Mouse (Mus musculus) testis, adult 2 months (tissue): ENCODE data around the gene Tmem245. TPM values are rescaled to one million over a fixed set of nuclear protein-coding genes. Genes with fewer than 3 reads are reported as not detected.

Experiments used
- H3K27ac ChIP-seq: fragments of 200-500 bp; 2 replicates; pipeline ENCODE4 v1.5.1; 2012; ENCODE audit warnings: low read depth, low read length; ENCODE audit not compliant: control insufficient read depth, insufficient read depth
- H3K27me3 ChIP-seq: fragments of 200-500 bp; 2 replicates; pipeline ENCODE4 v1.6.1; 2012; ENCODE audit warnings: mild to moderate bottlenecking, low read length, moderate library complexity; ENCODE audit not compliant: control insufficient read depth, insufficient read depth
- H3K36me3 ChIP-seq: fragments of 200-500 bp; 2 replicates; pipeline ENCODE4 v1.6.1; 2012; ENCODE audit warnings: mild to moderate bottlenecking, low read length; ENCODE audit not compliant: control insufficient read depth, insufficient read depth
- H3K4me1 ChIP-seq: fragments of 200-500 bp; 2 replicates; pipeline ENCODE4 v1.6.1; 2012; ENCODE audit warnings: low read length; ENCODE audit not compliant: control insufficient read depth, insufficient read depth
- H3K4me3 ChIP-seq: fragments of 200-500 bp; 2 replicates; pipeline ENCODE4 v1.5.1; 2012; ENCODE audit warnings: low read depth, mild to moderate bottlenecking, low read length, moderate library complexity, mixed read lengths; ENCODE audit not compliant: control insufficient read depth
- CTCF ChIP-seq: fragments of 200-500 bp; IDR thresholded peaks from 2 replicates; pipeline ENCODE4 v1.5.1; 2012; ENCODE audit warnings: low read depth, mild to moderate bottlenecking, inconsistent platforms, low read length, moderate library complexity; ENCODE audit not compliant: control insufficient read depth, insufficient read depth, insufficient replicate concordance
- POLR2A ChIP-seq: fragments of 200-500 bp; IDR thresholded peaks from 2 replicates; pipeline ENCODE4 v1.6.1; 2012; ENCODE audit warnings: low read depth, mild to moderate bottlenecking, inconsistent platforms, low read length, moderate library complexity; ENCODE audit not compliant: control insufficient read depth
- polyA plus RNA-seq: library from polyadenylated mRNA; depleted of rRNA; stranded (reverse); fragments of >200 nt; gene quantifications from 2 replicates; pipeline ENCODE4 v1.2.3, GENCODE M21; 2012

Gene Tmem245
- polyA plus RNA-seq, 1 experiment, result 3.9 TPM

DNA sequence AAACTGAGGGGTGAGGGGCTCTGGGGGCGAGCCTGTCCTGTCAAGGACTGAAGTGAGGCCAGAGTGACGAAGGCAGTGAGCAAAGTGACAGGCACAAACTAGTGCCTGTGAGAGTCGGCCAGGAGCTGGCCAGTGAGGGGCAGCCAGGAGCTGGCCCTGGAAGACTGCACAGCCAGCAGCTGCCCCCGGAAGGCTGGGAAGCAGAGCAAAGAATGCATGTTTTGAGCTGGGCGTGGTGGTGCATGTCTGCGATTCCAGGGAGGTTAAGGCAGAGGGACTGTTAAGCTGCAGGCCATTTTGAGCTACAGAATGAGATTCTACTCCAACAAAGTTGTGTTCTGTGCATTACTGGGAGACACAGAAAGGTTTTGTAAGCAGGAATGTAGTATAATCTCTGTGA, 96.5 kb downstream of the Tmem245 start:
- H3K36me3 ChIP-seq, result no peaks in the 10 kb centered on the region
- H3K27ac ChIP-seq, result no peak overlapping the region
- H3K4me3 ChIP-seq, result no peak overlapping the region
- no peaks in the 10 kb centered on the region for H3K4me1 ChIP-seq
- no peak for TF ChIP-seq POLR2A
- no peak for TF ChIP-seq CTCF
- H3K27me3 ChIP-seq, result no peaks in the 10 kb centered on the region

DNA sequence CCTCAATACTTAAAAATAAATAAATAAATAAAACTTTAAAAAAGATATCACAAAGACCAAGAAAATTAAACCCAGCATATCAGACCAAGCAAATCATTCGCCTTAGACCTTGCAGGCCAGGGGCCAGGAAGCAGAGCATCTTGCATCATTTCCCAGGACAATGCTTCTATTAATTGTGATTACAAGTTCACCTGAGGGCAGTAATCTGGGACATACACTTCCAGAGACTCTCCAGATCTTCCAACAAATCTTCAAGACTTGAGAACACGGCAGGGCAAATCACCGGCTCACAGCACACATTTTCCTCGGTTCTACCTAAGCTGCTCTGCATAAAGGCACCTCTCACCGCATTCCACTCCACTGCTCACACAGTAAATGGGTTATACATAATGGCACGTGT, 99.2 kb downstream of the Tmem245 start:
- no peak overlapping the region for H3K4me3 ChIP-seq
- no peaks in the 10 kb centered on the region for H3K4me1 ChIP-seq
- H3K36me3 ChIP-seq, result no peaks in the 10 kb centered on the region
- TF ChIP-seq POLR2A (no peak), CTCF (no peak)
- H3K27me3 ChIP-seq, result no peaks in the 10 kb centered on the region
- no peak overlapping the region for H3K27ac ChIP-seq

DNA sequence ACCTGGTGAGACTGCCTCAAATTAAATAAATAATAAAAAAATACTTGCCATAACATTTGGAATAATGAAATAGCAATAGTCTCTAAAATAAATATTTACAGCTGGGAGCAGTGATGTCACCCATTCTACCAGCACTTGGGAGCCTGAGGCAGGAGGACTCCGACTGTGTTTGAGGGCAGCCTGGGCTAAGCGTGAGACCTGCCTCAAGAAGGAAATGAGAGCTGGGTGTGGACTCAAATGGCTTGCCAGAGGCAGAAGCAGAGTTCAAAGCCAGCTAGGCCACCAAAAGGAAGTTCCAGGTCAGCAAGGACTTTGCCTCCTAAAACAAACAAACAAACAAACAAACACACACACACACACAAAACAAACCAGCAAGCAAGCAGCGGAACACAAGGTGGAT, 99.8 kb downstream of the Tmem245 start:
- no peak overlapping the region for H3K4me3 ChIP-seq
- H3K27ac ChIP-seq, result no peak overlapping the region
- no peaks in the 10 kb centered on the region for H3K36me3 ChIP-seq
- no peak for TF ChIP-seq CTCF
- H3K4me1 ChIP-seq, result no peaks in the 10 kb centered on the region
- no peaks in the 10 kb centered on the region for H3K27me3 ChIP-seq

DNA sequence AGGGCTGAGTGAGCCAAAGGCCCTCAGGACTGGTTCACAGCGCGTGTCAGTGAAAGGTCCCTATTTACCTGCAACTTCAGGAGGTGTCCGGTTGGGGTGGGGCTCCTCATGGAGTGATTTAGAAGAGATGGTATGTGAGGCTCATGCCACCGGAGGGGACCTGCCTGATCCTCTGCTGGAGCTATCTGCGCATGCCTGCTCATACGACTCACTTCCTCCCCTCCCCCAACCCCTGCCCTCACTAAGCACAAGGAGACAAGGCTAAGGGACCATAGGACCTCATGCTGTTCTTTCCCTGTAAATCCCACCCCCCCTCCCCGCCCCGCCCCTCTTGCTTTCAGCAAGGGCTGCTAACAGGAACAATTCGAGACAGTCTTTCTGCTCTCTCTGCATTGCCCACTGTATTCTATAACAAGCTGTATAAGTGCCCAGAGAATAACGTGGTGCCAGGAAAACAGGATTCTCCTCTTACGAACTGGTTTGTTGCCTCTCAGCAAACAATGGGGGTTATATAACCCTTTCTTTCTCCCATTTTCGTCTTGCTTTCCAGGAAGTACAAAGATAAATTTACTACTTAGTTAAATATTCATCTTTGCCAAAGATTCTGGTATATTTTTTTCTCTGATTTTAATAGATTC, 101.2 kb downstream of the Tmem245 start:
- H3K4me3 ChIP-seq, result no peak overlapping the region

DNA sequence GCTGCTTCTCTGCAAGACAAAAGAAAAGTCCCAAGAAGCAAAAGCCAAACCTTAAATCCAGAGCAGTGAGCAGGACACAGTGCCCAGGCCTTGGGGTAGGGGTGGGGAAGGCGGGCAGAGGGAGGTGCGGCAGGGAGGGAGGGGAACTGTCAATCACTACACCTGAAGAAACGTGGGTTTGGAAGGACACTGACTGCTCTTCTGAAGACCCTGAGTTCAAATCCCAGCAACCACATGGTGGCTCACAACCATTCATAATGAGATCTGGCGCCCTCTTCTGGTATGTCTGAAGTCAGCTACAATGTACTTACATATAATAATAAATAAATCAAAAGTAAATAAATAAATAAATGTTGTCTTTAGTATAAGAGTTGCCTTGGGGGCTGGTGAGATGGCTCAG, 102.3 kb downstream of the Tmem245 start:
- Histone ChIP-seq H3K27ac (no peak overlapping the region), H3K27me3 (no peaks in the 10 kb centered on the region), H3K4me3 (no peak overlapping the region), H3K36me3 (no peaks in the 10 kb centered on the region), H3K4me1 (no peaks in the 10 kb centered on the region)
- TF ChIP-seq POLR2A (no peak), CTCF (no peak)

More for the DNA sequence above, 101.2 kb downstream of the Tmem245 start:
- TF ChIP-seq POLR2A (no peak), CTCF (no peak)
- Histone ChIP-seq H3K27ac (no peak overlapping the region), H3K36me3 (no peaks in the 10 kb centered on the region), H3K4me1 (no peaks in the 10 kb centered on the region), H3K27me3 (no peaks in the 10 kb centered on the region)

DNA sequence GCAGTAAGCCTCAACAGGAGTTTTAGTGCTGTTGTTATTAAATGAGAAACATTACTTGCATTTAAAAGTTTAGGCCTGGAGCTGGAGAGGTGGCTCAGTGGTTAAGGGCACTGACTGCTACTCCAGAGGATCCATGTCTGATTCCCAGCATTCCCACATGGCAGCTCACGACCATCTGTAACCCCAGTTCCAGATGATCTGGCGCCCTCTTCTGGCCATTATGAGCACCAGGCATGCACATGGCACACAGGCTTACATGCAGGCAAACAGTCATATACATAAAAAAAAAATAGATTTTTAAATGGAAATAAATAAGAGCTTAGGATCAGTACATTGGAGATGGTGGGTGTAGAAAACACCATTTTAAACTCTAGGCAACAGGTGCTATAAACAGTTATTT, 103.3 kb downstream of the Tmem245 start:
- H3K36me3 ChIP-seq, result no peaks in the 10 kb centered on the region
- no peak overlapping the region for H3K4me3 ChIP-seq
- TF ChIP-seq POLR2A, result no peak
- TF ChIP-seq CTCF, result peak; percentile 61; the same call in 1 of the 2 replicates
- no peak overlapping the region for H3K27ac ChIP-seq
- H3K4me1 ChIP-seq, result no peaks in the 10 kb centered on the region
- no peaks in the 10 kb centered on the region for H3K27me3 ChIP-seq

DNA sequence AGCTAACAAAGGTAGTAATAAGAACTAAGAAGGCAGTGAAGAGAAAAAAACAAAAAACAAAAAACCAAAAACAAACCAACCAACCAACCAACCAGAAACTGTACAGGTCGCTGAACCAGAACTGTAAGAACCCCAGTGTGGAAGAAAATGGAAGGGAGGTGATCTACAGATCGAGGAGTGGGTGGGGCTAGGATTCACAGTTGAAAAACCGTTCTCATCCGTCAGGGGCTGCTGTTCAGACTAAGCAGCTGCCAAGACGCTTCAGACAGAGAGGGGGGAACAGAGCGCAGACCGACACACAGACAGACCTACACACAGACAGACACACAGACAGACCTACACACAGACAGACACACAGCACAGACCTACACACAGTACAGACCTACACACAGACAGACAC, 104.7 kb downstream of the Tmem245 start:
- H3K27ac ChIP-seq, result no peak overlapping the region
- no peaks in the 10 kb centered on the region for H3K27me3 ChIP-seq
- no peak overlapping the region for H3K4me3 ChIP-seq
- TF ChIP-seq CTCF (no peak), POLR2A (no peak)
- H3K4me1 ChIP-seq, result no peaks in the 10 kb centered on the region
- H3K36me3 ChIP-seq, result no peaks in the 10 kb centered on the region

DNA sequence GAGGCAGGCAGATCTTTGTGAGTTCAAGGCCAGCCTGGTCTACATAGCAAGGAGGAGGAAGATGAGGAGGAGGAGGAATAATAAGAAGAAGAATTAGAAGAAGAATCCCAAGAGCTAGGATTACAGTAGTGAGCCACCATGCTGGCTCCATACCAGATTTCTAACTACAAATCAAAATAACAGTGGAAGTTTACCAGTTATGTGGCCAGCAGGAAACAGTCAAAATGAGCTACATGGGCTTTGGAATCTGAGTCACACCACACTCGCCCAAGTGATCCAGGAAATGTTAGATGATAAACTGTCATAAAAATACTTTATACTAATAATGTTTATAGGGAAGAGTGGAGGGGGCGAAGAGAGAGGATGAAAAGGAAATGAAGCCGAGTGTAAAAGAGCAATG, 106.9 kb downstream of the Tmem245 start:
- TF ChIP-seq CTCF (no peak), POLR2A (no peak)
- no peaks in the 10 kb centered on the region for H3K27me3 ChIP-seq
- no peaks in the 10 kb centered on the region for H3K36me3 ChIP-seq
- H3K27ac ChIP-seq, result no peak overlapping the region
- no peaks in the 10 kb centered on the region for H3K4me1 ChIP-seq
- no peak overlapping the region for H3K4me3 ChIP-seq
